Mouse (Mus musculus) kidney, postnatal 0 days (tissue): ENCODE data around the gene Tln2. TPM values are rescaled to one million over a fixed set of nuclear protein-coding genes. Genes with fewer than 3 reads are reported as not detected.

ENCODE experiments used
- ATAC-seq: fragments of 200-750 bp; cut with Nextera tagmentation; replicated peaks from 2 replicates; pipeline ENCODE4 v1.8.0; 2017; ENCODE audit warnings: low read depth, moderate number of reproducible peaks, moderate TSS enrichment, moderate library complexity; ENCODE audit not compliant: low FRiP score
- DNase-seq: peaks from one replicate; pipeline ENCODE4 v3.0.0-alpha.2; 2016; ENCODE audit warnings: low spot score
- H3K27ac ChIP-seq: fragments of 300-500 bp; sonication (generic); 2 replicates; pipeline ENCODE4 v1.5.1; 2014; ENCODE audit warnings: mild to moderate bottlenecking
- H3K27me3 ChIP-seq: fragments of 300-500 bp; sonication (generic); 2 replicates; pipeline ENCODE4 v1.6.1; 2014; ENCODE audit warnings: low read length, mixed read lengths; ENCODE audit not compliant: insufficient read depth
- H3K36me3 ChIP-seq: fragments of 300-500 bp; sonication (generic); 2 replicates; pipeline ENCODE4 v1.6.1; 2014; ENCODE audit warnings: low read length, mixed read lengths; ENCODE audit not compliant: insufficient read depth
- H3K4me1 ChIP-seq: fragments of 300-500 bp; sonication (generic); replicated peaks from 2 replicates; pipeline ENCODE4 v1.6.1; 2014; ENCODE audit warnings: antibody characterized with exemption, low read length, mixed read lengths; ENCODE audit not compliant: insufficient read depth
- H3K4me2 ChIP-seq: fragments of 300-500 bp; sonication (generic); 2 replicates; pipeline ENCODE4 v1.6.1; 2014; ENCODE audit warnings: mild to moderate bottlenecking, low read length, moderate library complexity, mixed read lengths
- H3K4me3 ChIP-seq: fragments of 300-500 bp; sonication (generic); replicated peaks from 2 replicates; pipeline ENCODE4 v1.5.1; 2014; ENCODE audit warnings: low read depth, low read length
- H3K9ac ChIP-seq: fragments of 300-500 bp; sonication (generic); 2 replicates; pipeline ENCODE4 v1.6.1; 2014; ENCODE audit warnings: low read depth, low read length
- H3K9me3 ChIP-seq: fragments of 300-500 bp; sonication (generic); replicated peaks from 2 replicates; pipeline ENCODE4 v1.6.1; 2016; ENCODE audit warnings: low read length, inconsistent platforms, mixed read lengths
- CTCF ChIP-seq: IDR thresholded peaks from 2 replicates; pipeline ENCODE4 v1.5.1; 2016; ENCODE audit warnings: antibody characterized with exemption, low read depth, mild to moderate bottlenecking, moderate library complexity
- WGBS: fragments of 180-500 bp; shearing (Covaris S2); extraction: QIAGEN DNeasy Blood & Tissue Kit; methylation state at CpG from one replicate; pipeline ENCODE4 v1.1.7; 2014; 5-methylcytosine and 5-hydroxymethylcytosine counted together
- polyA plus RNA-seq: library from polyadenylated mRNA; unstranded; fragments of >200 nt; fragmentation: Nextera tagmentation; extraction: Ambion mirVana; gene quantifications from 2 replicates; pipeline ENCODE4 v1.2.1, GENCODE M21; 2015

Tln2 gene
- polyA plus RNA-seq, 1 experiment from 2014 or later, result 24.8 TPM

DNA sequence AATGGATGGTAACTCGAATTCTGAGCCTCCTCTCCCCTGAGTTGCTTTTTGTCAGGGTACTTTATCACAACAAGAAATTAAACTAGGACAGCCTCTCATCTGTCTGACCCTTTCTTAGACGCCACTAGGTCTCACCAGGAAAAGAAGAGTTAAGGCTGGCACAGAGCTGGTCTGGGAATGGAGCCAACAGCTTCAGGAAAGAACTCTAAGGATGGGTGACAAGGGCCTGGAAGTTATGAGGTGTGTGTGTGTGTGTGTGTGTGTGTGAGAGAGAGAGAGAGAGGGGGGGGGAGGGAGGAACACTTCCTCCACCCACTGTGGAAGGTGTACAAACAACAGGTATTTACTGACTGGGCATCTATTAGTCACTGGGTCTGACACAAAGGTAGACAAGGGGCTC, 294.6 kb downstream of the Tln2 start:
- H3K4me3 ChIP-seq, result no peak overlapping the region
- H3K9ac ChIP-seq, result no peak overlapping the region
- WGBS, result 55% methylated on average over 2 of the region's 2 CpGs
- ATAC-seq, result no peak
- no peaks in the 10 kb centered on the region for H3K36me3 ChIP-seq
- H3K4me2 ChIP-seq, result no peak overlapping the region
- H3K4me1 ChIP-seq, result peaks cover 12% of the 10 kb centered on the region
- TF ChIP-seq CTCF, result no peak
- H3K9me3 ChIP-seq, result no peaks in the 10 kb centered on the region
- no peaks in the 10 kb centered on the region for H3K27me3 ChIP-seq
- 0 out of 2 replicates have a peak overlapping the region, but pooled peaks have one; percentile 25 for H3K27ac ChIP-seq
- peak; percentile 38 for DNase-seq

GRCm38 (mm10) chr9:67260835-67261599, 298.5 kb downstream of the Tln2 start:
- H3K4me2 ChIP-seq, result peak overlapping the region; percentile 11; the same call in 1 of the 2 replicates
- DNase-seq, result peak; percentile 58

GRCm38 (mm10) chr9:67250141-67250540, 309.4 kb downstream of the Tln2 start:
- no peak overlapping the region for H3K9ac ChIP-seq
- H3K4me2 ChIP-seq, result no peak overlapping the region
- ATAC-seq (peak; percentile 43; the same call in 1 of the 2 replicates), DNase-seq (no peak)
- 22% methylated on average over 2 of the region's 2 CpGs for WGBS
- H3K36me3 ChIP-seq, result peaks cover 14% of the 10 kb centered on the region; the same call in 1 of the 2 replicates
- no peak for TF ChIP-seq CTCF
- no peaks in the 10 kb centered on the region for H3K9me3 ChIP-seq
- H3K27me3 ChIP-seq, result no peaks in the 10 kb centered on the region
- no peak overlapping the region for H3K4me3 ChIP-seq
- H3K4me1 ChIP-seq, result peaks cover 3% of the 10 kb centered on the region; the same call in 1 of the 2 replicates
- H3K27ac ChIP-seq, result no peak overlapping the region

More at GRCm38 (mm10) chr9:67260835-67261599, 298.5 kb downstream of the Tln2 start:
- no peak overlapping the region; the same call in 1 of the 2 replicates for H3K27ac ChIP-seq
- WGBS, result 33% methylated on average over 13 of the region's 13 CpGs
- ATAC-seq, result peak; percentile 33; the same call in 1 of the 2 replicates
- peak; percentile 23; the same call in 1 of the 2 replicates for TF ChIP-seq CTCF
- H3K9ac ChIP-seq, result no peak overlapping the region
- no peaks in the 10 kb centered on the region for H3K9me3 ChIP-seq
- H3K4me3 ChIP-seq, result no peak overlapping the region; the same call in 1 of the 2 replicates
- 0 out of 2 replicates have a peak, but pooled peaks cover 6% of the 10 kb centered on the region for H3K36me3 ChIP-seq
- H3K4me1 ChIP-seq, result peaks cover 9% of the 10 kb centered on the region
- H3K27me3 ChIP-seq, result no peaks in the 10 kb centered on the region

- H3K4me1 ChIP-seq, result peaks cover 3% of the 10 kb centered on the region; the same call in 1 of the 2 replicates
- ATAC-seq, result no peak
Observed at GRCm38 (mm10) chr9:67247365-67247950, 312.0 kb downstream of the Tln2 start.

GRCm38 (mm10) chr9:67245265-67245664, 314.2 kb downstream of the Tln2 start:
- Histone ChIP-seq H3K9ac (no peak overlapping the region), H3K9me3 (no peaks in the 10 kb centered on the region), H3K4me2 (no peak overlapping the region), H3K27ac (no peak overlapping the region), H3K4me3 (no peak overlapping the region), H3K4me1 (0 out of 2 replicates have a peak, but pooled peaks cover 3% of the 10 kb centered on the region), H3K36me3 (peaks cover 6% of the 10 kb centered on the region; the same call in 1 of the 2 replicates), H3K27me3 (no peaks in the 10 kb centered on the region)
- WGBS, result 100% methylated on average over 2 of the region's 2 CpGs
- TF ChIP-seq CTCF, result peak; percentile 54
- ATAC-seq (no peak), DNase-seq (no peak)

More at GRCm38 (mm10) chr9:67247365-67247950, 312.0 kb downstream of the Tln2 start:
- no peak for DNase-seq
- WGBS, result 91% methylated on average over 10 of the region's 10 CpGs
- Histone ChIP-seq H3K9ac (no peak overlapping the region), H3K27ac (no peak overlapping the region), H3K4me2 (no peak overlapping the region), H3K9me3 (no peaks in the 10 kb centered on the region), H3K4me3 (no peak overlapping the region), H3K27me3 (no peaks in the 10 kb centered on the region), H3K36me3 (peaks cover 6% of the 10 kb centered on the region; the same call in 1 of the 2 replicates)
- TF ChIP-seq CTCF, result no peak

- Histone ChIP-seq H3K9ac (no peak overlapping the region), H3K4me1 (no peaks in the 10 kb centered on the region), H3K4me2 (no peak overlapping the region), H3K27me3 (no peaks in the 10 kb centered on the region), H3K27ac (no peak overlapping the region), H3K36me3 (no peaks in the 10 kb centered on the region), H3K9me3 (no peaks in the 10 kb centered on the region), H3K4me3 (no peak overlapping the region)
- WGBS, result 85% methylated on average over 5 of the region's 5 CpGs
- ATAC-seq, result no peak
- no peak for TF ChIP-seq CTCF
- no peak for DNase-seq
Observed at GRCm38 (mm10) chr9:67241683-67242082, 317.8 kb downstream of the Tln2 start.
